Mouse (Mus musculus) neural tube, embryonic 15.5 days (tissue): ENCODE measurements at regions not wholly inside any gene's neighbourhood (a gene's known extent, or its start where the extent isn't known, plus 50 kb on each side); places are given as distances from the start of the nearest gene placed in this dataset.
"Not testable (repeated sequence)": the region's sequence is repeated elsewhere in the genome, so short reads cannot be mapped to it uniquely, and the experiment has no call there.

ENCODE experiments used
- ATAC-seq: fragments of 200-750 bp; cut with Nextera tagmentation; 2 replicates; pipeline ENCODE4 v1.8.0; 2017; ENCODE audit warnings: mild to moderate bottlenecking, moderate TSS enrichment, moderate library complexity; ENCODE audit not compliant: low FRiP score
- H3K27ac ChIP-seq: fragments of 300-500 bp; sonication (generic); replicated peaks from 2 replicates; pipeline ENCODE4 v1.5.1; 2015; ENCODE audit warnings: mild to moderate bottlenecking, inconsistent platforms
- H3K27me3 ChIP-seq: fragments of 300-500 bp; sonication (generic); replicated peaks from 2 replicates; pipeline ENCODE4 v1.6.1; 2015; ENCODE audit warnings: inconsistent platforms
- H3K36me3 ChIP-seq: fragments of 300-500 bp; sonication (generic); 2 replicates; pipeline ENCODE4 v1.6.1; 2015; ENCODE audit warnings: inconsistent platforms
- H3K4me1 ChIP-seq: fragments of 300-500 bp; sonication (generic); 2 replicates; pipeline ENCODE4 v1.6.1; 2015; ENCODE audit warnings: inconsistent platforms
- H3K4me2 ChIP-seq: fragments of 300-500 bp; sonication (generic); 2 replicates; pipeline ENCODE4 v1.6.1; 2015; ENCODE audit warnings: inconsistent platforms, mild to moderate bottlenecking, moderate library complexity
- H3K4me3 ChIP-seq: fragments of 300-500 bp; sonication (generic); replicated peaks from 2 replicates; pipeline ENCODE4 v1.5.1; 2015; ENCODE audit warnings: mild to moderate bottlenecking, inconsistent platforms
- H3K9ac ChIP-seq: fragments of 300-500 bp; sonication (generic); replicated peaks from 2 replicates; pipeline ENCODE4 v1.6.1; 2015; ENCODE audit warnings: mild to moderate bottlenecking, inconsistent platforms
- H3K9me3 ChIP-seq: fragments of 300-500 bp; sonication (generic); replicated peaks from 2 replicates; pipeline ENCODE4 v1.6.1; 2016; ENCODE audit warnings: inconsistent platforms
- WGBS: fragments of 180-500 bp; shearing (Covaris S2); methylation state at CpG from one replicate; pipeline ENCODE4 v1.1.7; 2015; ENCODE audit warnings: mixed read lengths; 5-methylcytosine and 5-hydroxymethylcytosine counted together

DNA sequence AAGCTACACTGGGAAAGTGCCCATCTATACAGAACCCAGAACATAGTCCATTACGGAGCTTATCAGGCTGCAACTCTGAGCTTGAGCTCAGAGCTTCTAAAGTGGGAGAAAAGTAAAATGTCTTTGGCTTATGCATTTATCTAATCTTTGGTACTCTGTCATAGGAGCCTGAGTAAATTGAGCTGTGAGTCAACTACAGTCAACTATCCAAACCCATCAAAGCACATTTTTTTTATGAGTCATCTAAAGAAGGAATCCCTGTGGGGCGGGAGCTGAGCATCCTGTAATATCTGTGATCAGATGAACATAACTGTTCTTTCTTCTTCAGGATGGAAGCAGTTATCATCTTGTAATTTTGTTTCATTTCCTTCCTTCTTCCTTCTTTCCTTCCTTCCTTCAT is 323.1 kb downstream of the Trib2 start:
- Histone ChIP-seq H3K9me3 (no peaks in the 10 kb centered on the region), H3K27me3 (no peaks in the 10 kb centered on the region), H3K4me2 (no peak overlapping the region), H3K4me1 (no peaks in the 10 kb centered on the region), H3K4me3 (no peak overlapping the region), H3K36me3 (no peaks in the 10 kb centered on the region), H3K9ac (no peak overlapping the region), H3K27ac (no peak overlapping the region)
- WGBS, result 93% methylated on average over 2 of the region's 2 CpGs
- ATAC-seq, result no peak

DNA sequence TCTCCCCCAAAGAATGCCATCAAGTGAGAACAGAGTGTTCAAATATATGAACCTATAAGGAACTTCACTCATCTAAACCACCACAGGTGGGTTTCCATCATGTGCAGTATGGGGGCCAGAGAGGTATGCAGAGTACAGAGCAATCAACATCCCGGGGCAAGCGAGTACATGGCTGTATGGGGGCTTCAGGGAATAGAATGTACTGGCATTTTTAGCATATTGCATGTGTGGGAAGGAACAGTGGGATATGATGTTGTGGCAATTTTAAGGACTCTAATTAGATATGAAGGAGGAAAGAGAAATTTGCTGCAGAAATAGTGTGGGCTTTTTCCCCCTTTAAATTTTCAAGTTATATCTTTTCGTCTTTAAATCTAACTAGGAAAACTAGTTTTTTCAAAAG is 344.0 kb downstream of the Trib2 start:
- Histone ChIP-seq H3K4me3 (no peak overlapping the region), H3K4me1 (no peaks in the 10 kb centered on the region), H3K4me2 (no peak overlapping the region), H3K27ac (no peak overlapping the region), H3K9ac (no peak overlapping the region), H3K9me3 (no peaks in the 10 kb centered on the region), H3K27me3 (no peaks in the 10 kb centered on the region), H3K36me3 (no peaks in the 10 kb centered on the region)
- no peak for ATAC-seq
- 83% methylated on average over 3 of the region's 3 CpGs for WGBS

DNA sequence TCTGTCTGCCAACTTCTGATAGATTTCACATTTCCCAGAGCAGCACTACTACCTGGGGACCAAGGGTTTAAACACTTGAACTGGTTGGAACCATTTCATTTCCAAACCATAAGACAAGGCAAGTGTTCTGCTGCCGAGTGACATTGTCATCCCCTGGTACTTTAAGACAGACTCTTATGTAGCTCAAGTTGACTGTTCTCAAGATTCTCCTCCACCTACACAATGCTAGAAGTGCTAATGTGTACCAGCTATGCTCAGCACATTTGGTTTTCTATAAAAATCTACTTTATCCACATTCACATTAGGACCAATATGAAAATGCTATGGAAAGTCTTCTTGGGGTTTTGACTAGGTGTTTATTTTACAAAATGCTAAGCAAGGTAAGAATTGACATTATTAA is 357.3 kb downstream of the Trib2 start:
- WGBS, result 79% methylated on average over 1 of the region's 1 CpGs

DNA sequence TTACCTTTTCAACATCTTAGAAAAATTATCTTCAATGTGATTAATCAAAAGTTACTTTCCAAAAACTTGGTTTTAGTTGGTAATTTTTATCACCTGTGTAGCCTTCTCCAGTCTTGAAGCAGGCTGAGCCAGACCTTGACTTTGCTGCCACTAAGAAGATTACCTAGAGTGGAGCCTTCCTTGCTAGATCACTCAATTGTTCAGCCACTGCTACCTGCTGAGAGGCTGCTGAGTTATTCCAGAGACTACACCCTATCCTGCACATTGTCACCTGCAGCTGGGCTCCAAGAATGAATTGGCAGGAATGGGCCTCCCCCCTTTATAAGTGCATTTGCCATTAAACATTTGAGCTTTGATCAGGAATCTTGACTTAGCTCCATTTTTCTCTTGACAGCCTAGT is 360.4 kb downstream of the Trib2 start:
- H3K4me1 ChIP-seq, H3K36me3 ChIP-seq, H3K9ac ChIP-seq, H3K27me3 ChIP-seq, ATAC-seq, H3K4me3 ChIP-seq, H3K9me3 ChIP-seq, H3K4me2 ChIP-seq, H3K27ac ChIP-seq: not testable (repeated sequence)

More for the DNA sequence above, 357.3 kb downstream of the Trib2 start:
- Histone ChIP-seq H3K9me3 (no peaks in the 10 kb centered on the region), H3K4me3 (no peak overlapping the region), H3K36me3 (no peaks in the 10 kb centered on the region), H3K27ac (no peak overlapping the region), H3K27me3 (no peaks in the 10 kb centered on the region), H3K4me1 (no peaks in the 10 kb centered on the region), H3K4me2 (no peak overlapping the region), H3K9ac (no peak overlapping the region)
- no peak for ATAC-seq

DNA sequence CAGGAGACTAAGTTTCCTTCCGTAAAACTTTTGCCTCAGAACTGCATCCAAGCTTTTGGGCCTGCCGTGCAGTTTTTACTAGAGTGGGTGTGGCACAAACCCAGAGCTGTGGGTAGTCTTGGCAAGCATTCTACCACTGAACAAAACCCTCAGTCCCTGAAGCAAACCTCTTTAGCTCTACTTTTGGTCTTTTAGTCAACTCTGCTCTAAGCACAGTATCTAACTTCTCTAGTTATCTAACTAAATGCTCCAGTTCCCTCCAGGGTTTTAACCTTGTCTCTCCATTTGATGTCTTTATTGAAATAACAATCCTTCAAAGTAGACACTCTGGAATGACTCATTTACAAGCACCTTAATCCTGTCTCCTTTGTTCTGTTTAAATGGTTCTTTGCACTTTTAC is 361.0 kb downstream of the Trib2 start:
- Histone ChIP-seq H3K9me3 (no peaks in the 10 kb centered on the region), H3K4me2 (no peak overlapping the region), H3K36me3 (no peaks in the 10 kb centered on the region), H3K27me3 (no peaks in the 10 kb centered on the region), H3K27ac (no peak overlapping the region), H3K4me3 (no peak overlapping the region), H3K4me1 (no peaks in the 10 kb centered on the region), H3K9ac (no peak overlapping the region)
- WGBS, result 93% methylated on average over 2 of the region's 2 CpGs
- no peak for ATAC-seq

DNA sequence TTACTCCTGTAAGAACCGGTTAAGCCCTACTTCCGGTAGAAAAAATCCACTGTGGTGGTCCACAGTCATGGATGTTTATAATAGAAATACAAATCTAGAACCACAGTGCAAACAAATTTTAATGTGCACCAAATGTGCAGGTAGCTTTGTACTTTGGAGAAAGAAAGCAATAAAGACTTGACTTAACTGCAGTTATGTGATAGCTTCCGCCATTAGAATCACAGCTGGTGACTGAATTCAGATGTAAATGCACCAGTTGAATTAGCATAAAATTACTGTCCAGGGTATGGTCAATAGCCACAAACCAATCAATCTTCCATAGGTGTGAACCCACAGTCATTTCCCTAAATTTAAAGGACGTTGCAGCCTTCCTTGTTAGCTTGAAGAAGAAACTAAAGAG is 367.2 kb downstream of the Trib2 start:
- 58% methylated on average over 4 of the region's 4 CpGs for WGBS

DNA sequence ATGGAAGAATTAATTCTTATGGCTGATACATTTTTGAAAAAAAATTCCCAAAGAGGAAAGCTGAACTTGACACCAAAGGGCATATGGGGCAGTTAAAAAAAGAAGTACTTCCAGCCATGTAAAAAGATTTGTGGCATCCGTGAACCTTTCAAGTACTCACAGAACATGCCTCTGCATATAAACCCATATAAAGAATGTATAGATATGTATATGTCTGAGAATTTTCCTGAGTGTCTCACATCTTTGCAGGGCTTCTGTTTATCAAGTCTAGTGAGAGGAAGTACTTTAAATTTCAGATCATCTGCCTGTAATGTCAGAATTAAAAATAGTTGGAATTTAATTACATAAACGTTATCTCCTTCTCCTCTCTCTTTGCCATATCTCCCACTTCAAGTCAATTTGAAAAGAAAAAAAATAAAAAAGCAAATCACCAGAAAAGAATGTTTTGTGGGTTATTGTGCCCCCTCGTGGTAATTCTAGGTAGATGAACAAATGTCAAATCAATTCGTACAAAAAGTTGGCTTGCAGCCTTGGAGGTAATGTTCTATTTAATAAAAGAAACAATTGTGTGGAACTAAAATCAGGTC is 400.4 kb downstream of the Trib2 start:
- H3K27ac ChIP-seq, result no peak overlapping the region
- H3K4me1 ChIP-seq, result no peaks in the 10 kb centered on the region
- ATAC-seq, result no peak
- H3K4me3 ChIP-seq, result no peak overlapping the region
- WGBS, result 17% methylated on average over 4 of the region's 4 CpGs
- no peak overlapping the region for H3K9ac ChIP-seq
- H3K9me3 ChIP-seq, result no peaks in the 10 kb centered on the region
- H3K4me2 ChIP-seq, result no peak overlapping the region
- no peaks in the 10 kb centered on the region for H3K27me3 ChIP-seq
- H3K36me3 ChIP-seq, result no peaks in the 10 kb centered on the region

More for the DNA sequence above, 367.2 kb downstream of the Trib2 start:
- Histone ChIP-seq H3K9ac (no peak overlapping the region), H3K36me3 (no peaks in the 10 kb centered on the region), H3K9me3 (no peaks in the 10 kb centered on the region), H3K27ac (no peak overlapping the region), H3K4me1 (no peaks in the 10 kb centered on the region), H3K27me3 (no peaks in the 10 kb centered on the region), H3K4me3 (no peak overlapping the region), H3K4me2 (no peak overlapping the region)
- ATAC-seq, result no peak

DNA sequence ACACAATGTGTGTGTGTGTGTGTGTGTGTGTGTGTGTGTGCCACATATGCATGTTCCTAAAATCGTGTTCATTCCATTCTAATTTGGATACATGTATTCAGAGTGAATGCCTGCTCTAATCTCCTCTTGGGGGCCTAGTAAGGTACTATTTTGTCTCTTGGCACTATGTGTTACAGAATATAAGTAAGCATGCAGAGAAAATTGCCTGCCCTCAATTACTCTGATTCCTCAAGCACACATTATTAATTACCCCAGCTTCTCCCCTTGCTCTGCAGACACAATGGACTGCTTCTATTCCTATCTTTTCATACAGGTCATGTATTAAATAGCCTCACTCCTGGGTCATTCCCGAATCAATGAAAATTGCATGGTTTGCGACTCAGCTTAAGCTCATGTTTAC is 406.3 kb downstream of the Trib2 start:
- no peak overlapping the region for H3K9ac ChIP-seq
- H3K4me2 ChIP-seq, result no peak overlapping the region
- no peaks in the 10 kb centered on the region for H3K27me3 ChIP-seq
- ATAC-seq, result no peak
- WGBS, result 49% methylated on average over 3 of the region's 3 CpGs
- H3K4me3 ChIP-seq, result no peak overlapping the region
- no peak overlapping the region for H3K27ac ChIP-seq
- no peaks in the 10 kb centered on the region for H3K36me3 ChIP-seq
- H3K4me1 ChIP-seq, result peaks cover 4% of the 10 kb centered on the region; the same call in 1 of the 2 replicates
- no peaks in the 10 kb centered on the region for H3K9me3 ChIP-seq

DNA sequence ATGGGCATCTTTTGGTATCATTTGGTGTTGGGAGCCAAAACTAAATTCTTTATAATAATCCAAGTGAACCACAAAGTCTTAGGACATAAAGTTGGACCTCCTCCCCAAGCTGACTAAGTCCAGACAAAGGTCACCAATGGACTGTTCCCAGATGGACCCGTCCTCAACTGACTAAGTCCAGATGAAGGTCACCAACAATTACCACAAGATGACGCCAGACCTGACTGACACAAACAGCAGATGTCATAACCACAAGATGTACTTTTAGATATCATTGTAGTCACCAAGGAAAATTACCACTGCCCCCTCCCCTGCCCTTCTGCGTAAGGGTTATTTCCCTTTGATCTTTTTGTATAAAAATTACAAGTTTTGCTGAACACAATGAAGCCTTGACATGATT is 409.1 kb downstream of the Trib2 start:
- H3K27ac ChIP-seq, H3K27me3 ChIP-seq, H3K4me3 ChIP-seq, H3K9me3 ChIP-seq, H3K9ac ChIP-seq, ATAC-seq, H3K36me3 ChIP-seq, H3K4me2 ChIP-seq, H3K4me1 ChIP-seq: not testable (repeated sequence)
- WGBS, result 81% methylated on average over 3 of the region's 3 CpGs

DNA sequence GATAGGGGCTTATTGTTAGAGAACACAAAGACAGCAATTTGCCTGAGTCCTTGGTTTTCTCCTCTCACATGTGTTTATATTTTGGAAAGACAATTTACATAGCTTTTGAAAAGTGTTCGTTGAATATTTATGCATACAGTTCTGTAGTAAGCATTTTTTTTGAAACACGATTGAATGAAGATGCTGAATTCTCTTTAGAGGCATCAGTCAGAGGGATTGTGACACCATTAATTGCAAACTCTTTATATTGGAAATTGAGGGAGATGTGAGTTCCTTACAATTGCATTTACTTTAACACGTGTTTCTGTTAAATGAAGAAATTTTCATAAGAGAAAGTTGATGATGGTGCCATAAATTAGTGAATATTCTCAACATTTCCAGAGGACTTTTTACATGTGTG is 424.1 kb downstream of the Trib2 start:
- no peaks in the 10 kb centered on the region for H3K4me1 ChIP-seq
- H3K4me2 ChIP-seq, result no peak overlapping the region
- no peak overlapping the region for H3K4me3 ChIP-seq
- ATAC-seq, result no peak
- no peaks in the 10 kb centered on the region for H3K27me3 ChIP-seq
- no peak overlapping the region for H3K27ac ChIP-seq
- no peak overlapping the region for H3K9ac ChIP-seq
- no peaks in the 10 kb centered on the region for H3K9me3 ChIP-seq
- H3K36me3 ChIP-seq, result no peaks in the 10 kb centered on the region
- WGBS, result 88% methylated on average over 3 of the region's 3 CpGs

DNA sequence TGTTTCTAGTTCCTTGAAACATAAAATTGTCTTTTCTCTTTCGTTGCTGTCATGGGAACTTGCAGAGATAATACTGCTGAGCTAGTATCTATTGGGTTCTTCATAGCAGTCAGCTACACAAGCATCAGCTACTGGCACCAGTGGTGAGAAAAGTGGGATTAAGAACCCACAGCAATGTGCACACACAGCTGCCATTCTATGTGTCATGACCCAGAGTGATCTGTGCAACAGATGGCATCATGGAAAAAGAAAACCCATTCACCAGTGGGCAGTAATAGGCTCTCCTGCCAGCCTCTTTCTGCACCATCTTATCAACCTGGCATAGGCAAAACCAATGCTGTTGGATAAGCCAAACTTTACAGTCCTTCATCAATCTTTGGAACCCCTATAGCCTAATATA is 428.1 kb downstream of the Trib2 start:
- no peak overlapping the region for H3K4me3 ChIP-seq
- no peaks in the 10 kb centered on the region for H3K36me3 ChIP-seq
- no peak overlapping the region for H3K4me2 ChIP-seq
- H3K9me3 ChIP-seq, result no peaks in the 10 kb centered on the region
- no peak overlapping the region for H3K9ac ChIP-seq
- H3K4me1 ChIP-seq, result no peaks in the 10 kb centered on the region
- ATAC-seq, result no peak
- H3K27me3 ChIP-seq, result no peaks in the 10 kb centered on the region
- WGBS, result 82% methylated on average over 1 of the region's 1 CpGs
- H3K27ac ChIP-seq, result no peak overlapping the region

DNA sequence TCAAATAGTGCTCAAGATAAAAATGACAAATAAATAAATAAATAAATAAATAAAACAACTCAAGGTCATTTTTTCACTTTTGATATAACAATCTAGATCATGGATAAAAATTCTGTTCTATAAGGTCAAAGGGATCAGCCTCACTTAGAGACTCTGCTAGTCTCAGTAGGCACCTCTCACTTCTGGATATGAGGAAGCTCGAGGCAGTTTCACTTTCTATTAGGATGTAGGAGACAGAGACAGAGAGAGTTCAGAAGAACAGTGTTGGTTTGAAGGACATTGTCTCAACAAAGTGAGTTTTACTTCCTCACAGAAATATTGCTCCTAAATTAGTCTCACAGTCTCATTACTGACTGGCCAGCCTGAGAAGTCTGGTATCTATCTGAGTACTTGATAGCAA is 458.9 kb downstream of the Trib2 start:
- 89% methylated on average over 1 of the region's 1 CpGs for WGBS

More for the DNA sequence above, 458.9 kb downstream of the Trib2 start:
- Histone ChIP-seq H3K36me3 (no peaks in the 10 kb centered on the region), H3K27me3 (no peaks in the 10 kb centered on the region), H3K9me3 (no peaks in the 10 kb centered on the region), H3K27ac (no peak overlapping the region), H3K4me2 (no peak overlapping the region), H3K4me1 (no peaks in the 10 kb centered on the region), H3K4me3 (no peak overlapping the region), H3K9ac (no peak overlapping the region)
- no peak for ATAC-seq
